Mouse (Mus musculus): Measurements from ENCODE around the gene Ccdc30. TPM values are rescaled to one million over a fixed set of nuclear protein-coding genes. Genes with fewer than 3 reads are reported as not detected.

The Ccdc30 gene
- polyA plus RNA-seq, 1 experiment from 2014 or later = 10.5 TPM

DNA sequence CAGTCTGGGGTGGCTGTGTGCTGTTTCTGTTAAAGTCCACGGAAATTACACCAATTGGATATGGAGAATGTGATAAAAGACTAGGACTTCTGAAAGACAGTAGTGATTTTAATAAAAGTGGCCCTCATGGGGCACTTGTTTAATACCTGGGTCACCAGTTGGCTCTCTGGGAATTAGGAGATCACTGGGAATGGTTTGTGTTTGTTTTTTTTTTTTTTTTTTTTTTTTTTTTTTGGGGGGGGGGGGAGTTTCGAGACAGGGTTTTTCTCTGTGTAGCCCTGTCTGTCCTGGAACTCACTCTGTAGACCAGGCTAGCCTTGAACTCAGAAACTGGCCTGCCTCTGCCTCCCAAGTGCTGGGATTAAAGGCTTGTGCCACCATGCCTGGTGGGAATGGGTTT is 139.6 kb downstream of the Ccdc30 start:
- no peaks in the 10 kb centered on the region for H3K9me3 ChIP-seq (replicated peaks)
- no peaks in the 10 kb centered on the region for H3K27me3 ChIP-seq
- no peak overlapping the region for H3K4me3 ChIP-seq (replicated peaks)
- no peak overlapping the region for H3K9ac ChIP-seq
- no peak for ATAC-seq (ENCODE audit: insufficient number of reproducible peaks, low FRiP score, low TSS enrichment, low read depth)
- H3K4me2 ChIP-seq (replicated peaks) = no peak overlapping the region
- no peak overlapping the region for H3K27ac ChIP-seq (replicated peaks)
- no peaks in the 10 kb centered on the region for H3K4me1 ChIP-seq
- 88% methylated on average over 2 of the region's 2 CpGs for WGBS
- H3K36me3 ChIP-seq = peaks cover 89% of the 10 kb centered on the region

GRCm38 (mm10) chr4:119275226-119275625 is 140.1 kb downstream of the Ccdc30 start:
- peaks cover 91% of the 10 kb centered on the region for H3K36me3 ChIP-seq
- H3K9me3 ChIP-seq (replicated peaks) = no peaks in the 10 kb centered on the region
- no peak overlapping the region for H3K4me3 ChIP-seq (replicated peaks)
- H3K27me3 ChIP-seq = no peaks in the 10 kb centered on the region
- H3K4me1 ChIP-seq = no peaks in the 10 kb centered on the region
- WGBS = 77% methylated on average over 2 of the region's 2 CpGs
- H3K27ac ChIP-seq (replicated peaks) = no peak overlapping the region
- H3K9ac ChIP-seq = no peak overlapping the region
- no peak for ATAC-seq (ENCODE audit: insufficient number of reproducible peaks, low FRiP score, low TSS enrichment, low read depth)
- H3K4me2 ChIP-seq (replicated peaks) = no peak overlapping the region

DNA sequence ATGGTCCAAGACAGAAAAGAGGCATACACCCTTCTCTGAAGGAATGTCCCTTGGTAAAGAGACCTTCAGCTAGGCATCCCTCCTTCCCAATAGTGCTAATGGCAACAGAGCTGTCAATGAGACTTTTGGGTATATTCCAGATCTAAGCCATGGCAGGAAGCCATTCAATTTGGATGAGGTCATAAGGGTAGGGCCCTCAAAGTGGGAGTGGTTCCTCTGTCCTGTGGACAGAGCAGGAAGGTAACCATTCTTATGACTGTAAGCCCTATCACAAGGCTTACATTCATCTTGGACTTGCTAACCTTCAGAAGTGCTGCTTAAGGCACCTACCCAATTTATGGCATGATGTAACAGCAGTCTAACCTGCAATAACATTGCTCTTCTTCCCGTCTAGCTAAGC is 140.7 kb downstream of the Ccdc30 start:
- Histone ChIP-seq H3K4me2 (replicated peaks) (no peak overlapping the region), H3K36me3 (peaks cover 88% of the 10 kb centered on the region), H3K4me1 (no peaks in the 10 kb centered on the region), H3K4me3 (replicated peaks) (no peak overlapping the region), H3K9me3 (replicated peaks) (no peaks in the 10 kb centered on the region), H3K27me3 (no peaks in the 10 kb centered on the region), H3K27ac (replicated peaks) (no peak overlapping the region), H3K9ac (no peak overlapping the region)
- WGBS = 74% methylated on average over 1 of the region's 1 CpGs
- ATAC-seq (ENCODE audit: insufficient number of reproducible peaks, low FRiP score, low TSS enrichment, low read depth) = no peak

Other genes starting within 250 kb of the Ccdc30 start
- 8.1 and 8.3 TPM in 2 replicates for gene Zfp691, start 241.3 kb downstream of the Ccdc30 start, polyA plus RNA-seq (2015; fragmentation: Nextera tagmentation; extraction: Ambion mirVana)
- gene Ermap, start 225.5 kb downstream of the Ccdc30 start, polyA plus RNA-seq (2015; fragmentation: Nextera tagmentation; extraction: Ambion mirVana) = 1.5 and 1.7 TPM in 2 replicates
- gene Svbp, start 220.2 kb downstream of the Ccdc30 start, polyA plus RNA-seq (2015; fragmentation: Nextera tagmentation; extraction: Ambion mirVana) = 213 and 230 TPM in 2 replicates
- 0.12 and 0.13 TPM in 2 replicates for gene Tmem269, start 197.3 kb downstream of the Ccdc30 start, polyA plus RNA-seq (2015; fragmentation: Nextera tagmentation; extraction: Ambion mirVana)
- 32.0 and 35.5 TPM in 2 replicates for gene AU022252, start 182.8 kb downstream of the Ccdc30 start, polyA plus RNA-seq (2015; fragmentation: Nextera tagmentation; extraction: Ambion mirVana)
- gene P3h1, start 182.6 kb downstream of the Ccdc30 start, polyA plus RNA-seq (2015; fragmentation: Nextera tagmentation; extraction: Ambion mirVana) = 80.0 and 82.7 TPM in 2 replicates
- 0.05 and 0.20 TPM in 2 replicates for gene Cldn19, start 160.1 kb downstream of the Ccdc30 start, polyA plus RNA-seq (2015; fragmentation: Nextera tagmentation; extraction: Ambion mirVana)
- 577 and 601 TPM in 2 replicates for gene Ybx1, start 120.9 kb downstream of the Ccdc30 start, polyA plus RNA-seq (2015; fragmentation: Nextera tagmentation; extraction: Ambion mirVana)
- 76.8 and 84.3 TPM in 2 replicates for gene Ppih, start 95.0 kb downstream of the Ccdc30 start, polyA plus RNA-seq (2015; fragmentation: Nextera tagmentation; extraction: Ambion mirVana)
- 23.7 and 26.8 TPM in 2 replicates for gene Ppcs, start 6.9 kb upstream of the Ccdc30 start, polyA plus RNA-seq (2015; fragmentation: Nextera tagmentation; extraction: Ambion mirVana)
- 1.8 and 2.1 TPM in 2 replicates for gene Zmynd12, start 7.3 kb upstream of the Ccdc30 start, polyA plus RNA-seq (2015; fragmentation: Nextera tagmentation; extraction: Ambion mirVana)
- 0.45 and 0.50 TPM in 2 replicates for gene Rimkla, start 77.1 kb upstream of the Ccdc30 start, polyA plus RNA-seq (2015; fragmentation: Nextera tagmentation; extraction: Ambion mirVana)
- 24.3 and 26.1 TPM in 2 replicates for gene Foxj3, start 121.5 kb upstream of the Ccdc30 start, polyA plus RNA-seq (2015; fragmentation: Nextera tagmentation; extraction: Ambion mirVana)
- 6.0 and 6.3 TPM in 2 replicates for gene Frg2f1, start 124.0 kb upstream of the Ccdc30 start, polyA plus RNA-seq (2015; fragmentation: Nextera tagmentation; extraction: Ambion mirVana)
- gene Guca2a, start 222.2 kb upstream of the Ccdc30 start, polyA plus RNA-seq (2015; fragmentation: Nextera tagmentation; extraction: Ambion mirVana) = not detected in 2 replicates
- gene Guca2b, start 243.4 kb upstream of the Ccdc30 start, polyA plus RNA-seq (2015; fragmentation: Nextera tagmentation; extraction: Ambion mirVana) = not detected in 2 replicates

Data from embryonic facial prominence, embryonic 15.5 days (tissue).